Mouse (Mus musculus) spleen, adult 2 months (tissue): Measurements from ENCODE around the gene Nxph4.

Experiments
- CTCF ChIP-seq: fragments of 200-500 bp; IDR thresholded peaks from 2 replicates; pipeline ENCODE4 v1.5.1; 2011; ENCODE audit warnings: mild to moderate bottlenecking, inconsistent platforms; ENCODE audit not compliant: insufficient read depth, insufficient read length, insufficient replicate concordance; ENCODE audit errors: extremely low read depth
- POLR2A ChIP-seq: fragments of 200-500 bp; IDR thresholded peaks from 2 replicates; pipeline ENCODE4 v1.6.1; 2011; ENCODE audit warnings: low read depth, low read length, inconsistent platforms

DNA sequence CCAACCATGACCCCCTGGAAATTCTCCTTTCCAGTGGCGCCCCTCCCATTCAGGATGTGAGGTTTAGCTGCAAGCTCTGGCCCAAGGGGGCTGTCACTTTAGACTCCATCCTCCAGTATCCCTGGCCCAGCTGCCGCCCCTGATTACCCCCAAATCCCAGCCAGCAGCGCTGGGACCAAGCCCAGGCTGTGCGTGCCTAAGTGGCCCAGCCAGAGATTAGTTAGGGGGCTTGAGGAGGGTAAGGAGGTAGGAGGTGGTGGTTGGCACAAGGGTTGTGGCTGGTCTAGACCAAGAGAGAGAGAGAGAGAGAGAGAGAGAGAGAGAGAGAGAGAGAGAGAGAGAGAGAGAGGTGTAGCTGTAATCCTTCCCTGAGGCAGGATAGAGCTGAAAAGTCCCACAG is 2.8 kb downstream of the Nxph4 start:
- no peak for TF ChIP-seq CTCF
- no peak for TF ChIP-seq POLR2A
